Mouse (Mus musculus) liver, adult 2 months (tissue): ENCODE results near the gene Hsd17b3.

Experiments used
- CTCF ChIP-seq: fragments of 200-500 bp; IDR thresholded peaks from 2 replicates; pipeline ENCODE4 v1.5.1; 2011; ENCODE audit warnings: low read depth, low read length, control low read depth
- POLR2A ChIP-seq: fragments of 200-500 bp; IDR thresholded peaks from 2 replicates; pipeline ENCODE4 v1.6.1; 2011; ENCODE audit warnings: low read length, control low read depth; ENCODE audit not compliant: insufficient read depth; ENCODE audit errors: extremely low read depth

DNA sequence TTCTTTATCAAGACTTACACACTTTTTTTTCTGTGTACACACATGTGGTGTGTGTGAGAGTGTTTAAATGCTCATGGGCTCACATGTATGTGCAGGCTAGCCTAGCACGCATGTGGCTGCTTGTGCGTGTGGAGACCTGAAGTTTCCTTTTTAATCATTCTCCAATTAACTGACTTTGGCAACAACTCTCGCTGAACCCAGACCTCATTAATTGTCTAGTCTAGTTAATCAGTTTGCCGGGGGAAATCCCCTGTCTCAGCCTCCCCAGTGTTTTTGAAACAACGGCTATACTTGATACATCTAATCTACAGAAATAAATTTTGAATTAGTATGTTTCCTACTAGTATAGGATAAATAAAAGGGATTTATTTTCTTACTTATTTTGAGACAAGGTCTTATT is 3.0 kb downstream of the Hsd17b3 start:
- TF ChIP-seq CTCF (no peak), POLR2A (no peak)
